Comparison of ENCODE assay signal across 17 mouse cellular contexts in genomic region chr5:146946682-146947081, GRCm38 (mm10).
"Had no signal": no experiment of that assay in that cellular context is flagged by ENCODE, and none has a peak within 500 bp of the region (broad histone marks: within the 10 kb centered on the region; RNA-seq: fewer than 3 reads in every experiment).

No protein-coding gene starts in this region.

- H3K4me3 ChIP-seq: liver, embryonic 12.5 days; midbrain, embryonic 10.5 days; midbrain, embryonic 12.5 days; myocyte; neural tube, embryonic 13.5 days; neural tube, embryonic 15.5 days had no signal

- DNase-seq: lung, embryonic 14.5 days; midbrain, embryonic 14.5 days; retina, postnatal 1 day; right cerebral cortex, adult 18-20 months; right cerebral cortex, postnatal 25 days; right cerebral cortex, postnatal 4 days; spleen, adult 18-20 months; thymus, adult 18-20 months; thymus, postnatal 14 days; thymus, postnatal 36 days had no signal

- H3K27ac ChIP-seq: liver, embryonic 12.5 days; liver, embryonic 14.5 days; midbrain, embryonic 10.5 days; midbrain, embryonic 12.5 days; neural tube, embryonic 13.5 days; neural tube, embryonic 15.5 days had no signal
